Mouse (Mus musculus) olfactory bulb, adult 2 months (tissue): ENCODE results near the gene Ppp5c.

Source experiments
- CTCF ChIP-seq: fragments of 200-500 bp; IDR thresholded peaks from 2 replicates; pipeline ENCODE4 v1.5.1; 2012; ENCODE audit warnings: low read depth, mild to moderate bottlenecking, low read length, moderate library complexity; ENCODE audit not compliant: insufficient read depth
- POLR2A ChIP-seq: fragments of 200-500 bp; IDR thresholded peaks from 2 replicates; pipeline ENCODE4 v1.6.1; 2012; ENCODE audit warnings: mild to moderate bottlenecking, low read depth, low read length, moderate library complexity; ENCODE audit not compliant: insufficient read depth

DNA sequence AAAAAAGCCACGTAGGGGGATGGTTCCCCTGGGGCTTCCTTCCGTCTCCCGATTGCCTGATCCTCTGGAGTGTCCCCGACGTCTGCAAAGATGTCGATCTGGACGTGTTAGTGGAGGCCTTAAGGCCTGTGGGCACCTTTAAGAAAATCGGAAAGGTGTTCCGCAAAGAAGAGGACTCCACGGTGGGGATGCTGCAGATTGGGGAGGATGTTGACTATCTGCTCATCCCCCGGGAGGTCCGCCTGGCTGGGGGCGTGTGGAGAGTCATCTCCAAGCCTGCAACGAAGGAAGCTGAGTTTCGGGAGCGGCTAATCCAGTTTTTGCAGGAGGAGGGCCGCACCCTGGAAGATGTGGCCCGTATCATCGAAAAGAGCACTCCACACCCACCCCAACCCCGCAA lies 33.3 kb downstream of the Ppp5c start:
- TF ChIP-seq CTCF: no peak
- no peak for TF ChIP-seq POLR2A
